Mouse (Mus musculus): ENCODE results near the gene Klhl1. TPM values are rescaled to one million over a fixed set of nuclear protein-coding genes. Genes with fewer than 3 reads are reported as not detected.

The Klhl1 gene
- total RNA-seq (2021), result not detected
- long read RNA-seq, experiment 1, result 0 reads
- long read RNA-seq, experiment 2, result 0 reads

GRCm38 (mm10) chr14:96518954-96519682 lies at the start of gene Klhl1:
Klhl1 (minus strand) TSS chr14:96519102.
- DNase-seq (ENCODE audit: low spot score in 2 of 2), result no peak

DNA sequence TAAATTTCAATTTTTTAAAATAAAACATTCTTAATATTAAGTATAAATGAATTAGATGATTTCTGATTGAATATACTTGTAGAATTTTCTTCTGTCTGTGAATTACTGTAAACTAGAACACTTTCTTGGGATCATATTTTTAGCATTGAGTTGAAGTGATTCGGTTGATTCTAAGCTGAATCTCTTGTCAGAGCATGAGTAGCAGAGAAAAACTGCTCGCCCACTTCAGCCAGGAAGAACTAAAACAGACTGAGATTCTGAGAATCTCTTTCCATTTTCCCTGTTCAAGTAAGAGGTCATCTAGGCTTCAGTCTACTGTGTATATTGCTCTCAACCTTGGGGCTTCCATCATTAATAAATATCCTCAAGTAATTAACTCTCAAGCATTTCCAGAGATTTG lies 34.8 kb upstream of the Klhl1 start:
- DNase-seq (ENCODE audit: low spot score in 2 of 2), result no peak

- no peak for DNase-seq (ENCODE audit: low spot score in 2 of 2)
Observed at GRCm38 (mm10) chr14:96518151-96518953, 550 bp downstream of the Klhl1 start.

GRCm38 (mm10) chr14:96517727-96518126 lies 1.2 kb downstream of the Klhl1 start:
- DNase-seq (ENCODE audit: low spot score in 2 of 2), result no peak

DNA sequence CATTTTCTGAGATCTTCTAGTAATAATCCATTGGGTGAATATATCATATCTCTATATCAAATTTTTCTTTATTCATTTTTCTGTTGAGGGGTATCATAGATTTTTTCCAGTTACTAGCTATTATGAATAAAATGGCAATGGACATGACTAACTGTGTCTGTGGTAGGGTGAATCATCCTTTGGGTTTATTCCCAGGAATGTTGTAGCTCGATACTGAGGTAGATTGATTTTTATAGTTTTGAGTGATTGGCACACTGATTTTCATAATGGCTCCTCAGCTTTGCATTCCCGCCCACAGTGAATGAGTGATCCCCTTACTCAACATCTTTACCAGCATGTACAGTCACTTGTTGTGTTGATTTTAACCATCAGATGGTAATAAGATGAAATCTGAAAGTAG lies 19.0 kb downstream of the Klhl1 start:
- DNase-seq (ENCODE audit: low spot score in 2 of 2), result no peak

GRCm38 (mm10) chr14:96471812-96472211 lies 47.1 kb downstream of the Klhl1 start:
- DNase-seq (ENCODE audit: low spot score in 2 of 2), result no peak

DNA sequence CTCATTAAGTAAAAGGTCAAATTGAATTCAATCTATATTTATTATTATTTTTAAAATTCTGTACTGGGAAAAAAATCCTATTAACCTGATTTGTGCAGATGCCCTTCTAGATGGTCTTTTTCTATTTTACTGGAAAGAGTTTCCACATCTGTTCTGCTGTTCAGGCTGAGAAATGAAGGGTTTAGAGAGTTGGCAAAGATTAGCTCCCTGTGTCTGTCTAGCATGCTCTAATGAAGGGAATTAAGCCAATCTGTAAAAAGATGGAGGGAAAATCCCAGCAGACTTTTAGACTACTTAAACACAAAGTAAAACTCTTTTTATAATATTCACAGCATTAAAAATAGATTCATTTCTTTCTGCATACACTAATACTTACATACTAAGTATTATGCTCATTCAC lies 47.6 kb downstream of the Klhl1 start:
- DNase-seq (ENCODE audit: low spot score in 2 of 2), result no peak

DNA sequence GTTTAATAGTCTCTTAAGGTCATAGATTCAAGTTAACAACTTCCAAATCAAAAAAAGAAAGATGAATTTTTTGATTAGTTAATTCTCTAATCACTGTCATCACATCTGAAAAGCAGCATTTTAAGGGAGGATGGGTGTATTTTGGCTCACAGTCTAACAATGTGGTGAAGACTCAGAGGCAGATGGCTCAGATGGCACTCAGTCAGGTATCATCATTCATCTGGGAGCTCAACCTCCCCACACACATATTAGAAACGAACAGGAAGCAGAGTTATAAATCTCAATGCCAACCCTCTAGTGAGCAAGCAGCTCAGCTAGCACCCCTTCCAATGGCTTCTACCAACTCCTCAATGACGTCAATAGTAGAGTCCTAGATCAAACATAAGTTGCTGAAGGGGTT lies 57.1 kb downstream of the Klhl1 start:
- DNase-seq (ENCODE audit: low spot score in 2 of 2), result no peak

DNA sequence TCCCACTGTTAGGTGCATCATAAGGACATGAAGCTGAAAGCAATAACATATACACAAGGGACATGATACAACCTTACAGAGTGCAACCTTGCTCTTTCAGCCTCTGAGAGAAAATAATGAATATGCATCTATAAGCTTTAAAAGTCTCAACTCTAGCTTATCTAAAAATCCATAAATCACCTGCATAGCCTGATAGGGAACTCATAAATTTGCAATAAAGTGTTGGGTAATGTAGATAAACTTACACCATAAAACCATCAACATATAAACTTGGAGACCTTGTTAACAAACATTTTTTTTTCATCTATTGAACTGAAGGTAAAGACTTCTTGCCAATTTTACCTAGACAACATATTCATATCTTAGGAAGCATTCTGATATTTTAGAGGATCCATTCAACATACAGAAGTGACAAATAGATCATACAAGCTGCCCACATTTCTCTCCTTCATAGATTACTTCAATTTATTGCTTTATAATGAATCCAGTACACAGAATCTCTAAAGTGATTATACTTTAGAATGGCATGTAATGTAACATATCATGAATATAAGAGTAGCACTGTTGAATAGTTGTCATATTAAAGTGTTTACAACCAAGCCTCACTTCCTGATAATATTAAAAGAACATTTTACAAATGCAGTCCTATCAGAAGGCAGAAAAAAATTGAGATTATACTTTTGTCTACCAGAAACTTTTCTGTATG lies 126.7 kb downstream of the Klhl1 start:
- DNase-seq (ENCODE audit: low spot score in 2 of 2), result no peak

- DNase-seq (ENCODE audit: low spot score in 2 of 2), result no peak
Observed at GRCm38 (mm10) chr14:96362727-96363126, 156.2 kb downstream of the Klhl1 start.

DNA sequence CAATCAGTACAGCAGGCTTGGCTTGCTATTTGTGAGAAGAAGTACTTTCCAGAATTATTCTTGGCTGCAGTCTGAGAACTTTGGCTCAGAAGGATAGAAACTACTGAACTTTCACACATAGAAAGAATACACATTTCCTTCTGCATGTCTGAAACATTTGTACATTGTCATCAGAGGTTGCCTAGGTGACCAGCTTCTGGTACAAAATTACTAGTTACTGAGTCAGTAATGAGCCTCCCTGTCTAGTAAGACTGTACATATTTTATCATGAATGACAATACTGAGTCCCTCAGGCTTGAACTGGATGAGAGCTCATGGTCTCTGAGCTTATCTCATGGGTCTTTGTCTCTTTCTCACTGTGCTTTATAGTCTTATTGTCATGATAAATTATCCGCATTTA lies 170.7 kb downstream of the Klhl1 start:
- DNase-seq (ENCODE audit: low spot score in 2 of 2), result no peak

GRCm38 (mm10) chr14:96331069-96331468 lies 187.8 kb downstream of the Klhl1 start:
- no peak for DNase-seq (ENCODE audit: low spot score in 2 of 2)

DNA sequence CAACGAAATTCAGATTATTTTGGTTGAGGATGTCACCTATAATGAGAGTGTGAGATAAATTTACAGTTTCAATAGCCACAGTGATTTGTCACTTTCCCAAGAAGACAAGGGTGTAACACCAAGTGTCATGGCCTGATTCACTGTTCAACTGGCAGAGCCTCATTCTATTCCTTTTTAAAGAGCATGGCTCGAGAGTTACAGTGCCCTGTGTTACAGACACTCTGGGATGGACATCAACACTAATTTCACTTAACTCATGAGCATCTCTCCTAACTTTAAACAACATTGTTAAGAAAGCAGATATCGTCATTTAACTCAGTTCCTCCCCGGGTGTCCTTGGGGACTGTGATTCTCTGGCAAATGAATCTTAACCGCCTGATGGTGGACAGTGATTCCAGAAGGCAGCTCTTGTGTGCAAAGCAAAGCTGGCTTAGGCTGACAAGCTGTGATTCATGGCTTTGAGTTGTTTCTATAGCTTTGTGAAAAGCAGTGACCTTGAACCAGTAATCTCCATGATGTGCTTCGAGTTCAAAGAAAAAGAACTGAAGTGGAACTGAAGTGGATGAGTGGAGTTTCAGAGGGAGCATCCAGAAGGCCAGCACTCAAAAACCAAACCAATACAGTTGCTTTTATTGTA lies 301.0 kb downstream of the Klhl1 start:
- DNase-seq (ENCODE audit: low spot score in 2 of 2), result no peak

DNA sequence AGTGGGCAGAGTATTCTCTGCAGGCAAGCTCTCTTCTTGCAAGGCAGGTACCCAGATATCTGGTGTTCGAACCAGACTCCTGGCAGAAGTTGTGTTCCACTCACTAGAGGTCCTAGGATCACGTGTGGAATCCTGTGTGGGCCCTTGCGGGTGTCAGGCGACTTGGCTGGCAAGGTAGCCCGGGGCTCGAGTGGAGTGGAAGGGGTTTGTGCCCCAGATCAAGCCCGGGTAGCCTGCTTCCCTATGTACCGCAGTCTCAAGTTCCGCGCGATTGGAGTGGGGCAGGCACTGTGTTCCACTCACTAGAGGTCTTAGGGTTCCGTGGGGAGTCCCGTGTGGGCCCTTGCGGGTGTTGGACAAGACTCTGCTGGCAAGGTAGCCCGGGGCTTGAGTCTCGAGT lies 324.1 kb downstream of the Klhl1 start:
- peak; percentile 1 to 20 for DNase-seq (ENCODE audit: low spot score in 2 of 2)

DNA sequence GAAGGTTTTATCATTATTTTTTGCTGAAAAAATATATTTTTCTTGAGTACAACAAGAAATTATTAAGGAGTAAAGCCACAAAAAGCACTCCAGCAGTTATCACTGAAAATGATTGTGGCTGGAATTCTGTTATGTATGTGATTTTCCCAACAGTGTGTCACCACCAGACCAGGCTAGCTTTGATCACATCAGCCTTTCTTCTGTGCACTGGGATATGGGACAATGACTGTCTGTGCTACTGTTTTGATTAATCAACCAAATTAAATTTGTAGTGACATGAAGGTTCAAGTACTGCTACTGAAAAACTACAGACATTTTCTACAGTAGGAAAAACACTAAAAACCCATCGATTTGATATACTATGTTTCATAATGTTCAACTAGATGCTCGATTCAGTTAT lies 344.4 kb downstream of the Klhl1 start:
- DNase-seq (ENCODE audit: low spot score in 2 of 2), result no peak

- no peak for DNase-seq (ENCODE audit: low spot score in 2 of 2)
Observed at GRCm38 (mm10) chr14:96143137-96143536, 375.8 kb downstream of the Klhl1 start.

DNA sequence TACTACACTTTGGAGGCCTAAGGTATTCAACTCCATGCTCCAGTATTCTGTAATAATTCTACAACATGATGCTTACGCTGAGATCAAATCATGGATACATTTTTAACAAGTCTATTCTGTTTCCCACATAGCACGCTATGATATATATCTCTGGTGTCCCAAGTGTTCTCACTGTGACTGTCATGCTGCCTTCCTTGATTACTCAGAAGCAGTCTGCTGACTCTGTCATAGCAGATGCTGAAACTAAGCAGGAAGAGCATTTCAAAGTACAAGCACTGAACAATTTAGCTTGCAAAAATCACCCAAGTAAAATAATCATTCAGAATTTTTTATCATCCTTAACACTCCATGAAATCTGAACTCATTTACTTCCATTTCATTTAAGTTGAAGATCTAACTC lies 378.7 kb downstream of the Klhl1 start:
- DNase-seq (ENCODE audit: low spot score in 2 of 2), result no peak

DNA sequence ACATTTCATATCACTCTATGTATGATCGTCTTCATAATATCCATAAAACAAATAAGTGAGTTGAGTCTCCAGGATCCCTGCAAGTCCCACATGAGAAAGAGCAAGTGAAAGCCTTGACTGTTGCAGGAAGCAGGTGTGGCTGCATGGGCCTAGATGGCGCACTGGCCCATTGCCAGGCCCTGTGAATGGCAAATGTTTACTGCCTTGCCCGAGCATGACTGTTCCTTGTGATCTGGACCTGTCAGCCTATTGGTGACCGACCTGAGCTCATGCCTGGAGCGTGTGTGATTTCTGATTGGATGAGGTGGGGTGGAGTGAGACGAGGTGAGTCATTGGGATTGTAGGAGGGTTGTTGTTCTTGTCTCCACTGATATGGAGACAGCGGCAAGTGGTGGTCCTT lies 411.5 kb downstream of the Klhl1 start:
- DNase-seq (ENCODE audit: low spot score in 2 of 2), result no peak

DNA sequence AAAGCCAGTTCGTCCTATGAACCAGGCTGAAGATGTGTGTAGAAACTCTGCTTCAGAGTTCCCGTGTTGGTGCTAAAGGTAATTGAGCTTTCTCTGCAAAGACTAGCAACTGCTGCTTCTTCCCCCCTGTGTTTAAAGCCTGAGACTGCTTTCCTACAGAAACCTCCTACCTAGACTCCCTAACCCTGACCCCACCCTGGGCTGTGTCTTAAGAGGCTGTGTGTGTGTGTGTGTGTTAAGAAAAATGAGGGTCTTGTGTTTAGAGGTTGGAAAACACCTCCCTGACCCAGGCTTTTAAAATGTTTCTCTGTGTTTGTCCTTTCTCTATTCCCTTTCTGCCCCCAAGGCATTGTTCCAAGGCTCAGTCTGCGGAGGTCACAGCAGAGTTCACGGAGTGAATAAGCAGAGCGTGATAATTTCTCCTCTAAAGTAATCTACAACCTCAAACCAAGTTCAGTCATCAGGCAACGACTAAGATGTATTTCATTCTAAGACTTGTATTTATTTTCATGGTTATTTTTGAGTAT lies 437.2 kb downstream of the Klhl1 start:
- no peak for DNase-seq (ENCODE audit: low spot score in 2 of 2)

GRCm38 (mm10) chr14:96065884-96066283 lies 453.0 kb downstream of the Klhl1 start:
- DNase-seq (ENCODE audit: low spot score in 2 of 2), result no peak
